Mouse (Mus musculus): ENCODE measurements around the gene Tomt.

Gene Tomt

GRCm38 (mm10) chr7:101860978-101861377 lies 45.2 kb downstream of the Tomt start:
- no peak for DNase-seq (ENCODE audit: inconsistent age in 2 of 2, low spot score in 1 of 2)

- no peak for DNase-seq (ENCODE audit: inconsistent age in 2 of 2, low spot score in 1 of 2)
Measured at GRCm38 (mm10) chr7:101858362-101858761, 47.8 kb downstream of the Tomt start.

GRCm38 (mm10) chr7:101857094-101857493 lies 49.1 kb downstream of the Tomt start, which contains the start of gene Folr2:
Gene Folr2 (minus strand): TSS chr7:101857194.
- DNase-seq (ENCODE audit: inconsistent age in 2 of 2, low spot score in 1 of 2): no peak

- DNase-seq (ENCODE audit: inconsistent age in 2 of 2, low spot score in 1 of 2): no peak
Measured at GRCm38 (mm10) chr7:101853816-101854215, 52.3 kb downstream of the Tomt start.

- DNase-seq (ENCODE audit: inconsistent age in 2 of 2, low spot score in 1 of 2): no peak
Measured at GRCm38 (mm10) chr7:101852846-101853245, 53.3 kb downstream of the Tomt start.

- no peak for DNase-seq (ENCODE audit: inconsistent age in 2 of 2, low spot score in 1 of 2)
Measured at GRCm38 (mm10) chr7:101851689-101852088, 54.5 kb downstream of the Tomt start.
